Mouse (Mus musculus) neural tube, embryonic 12.5 days (tissue): ENCODE measurements around the gene Cyp2e1. TPM values are rescaled to one million over a fixed set of nuclear protein-coding genes. Genes with fewer than 3 reads are reported as not detected.

ENCODE experiments used
- ATAC-seq: fragments of 200-750 bp; cut with Nextera tagmentation; 2 replicates; pipeline ENCODE4 v1.8.0; 2017; ENCODE audit warnings: low read depth, mild to moderate bottlenecking, moderate TSS enrichment, moderate library complexity; ENCODE audit not compliant: low FRiP score
- H3K27ac ChIP-seq: fragments of 300-500 bp; sonication (generic); 2 replicates; pipeline ENCODE4 v1.5.1; 2016
- H3K27me3 ChIP-seq: fragments of 300-500 bp; sonication (generic); replicated peaks from 2 replicates; pipeline ENCODE4 v1.6.1; 2016; ENCODE audit warnings: mild to moderate bottlenecking
- H3K36me3 ChIP-seq: fragments of 300-500 bp; sonication (generic); 2 replicates; pipeline ENCODE4 v1.6.1; 2016; ENCODE audit warnings: mild to moderate bottlenecking
- H3K4me1 ChIP-seq: fragments of 300-500 bp; sonication (generic); 2 replicates; pipeline ENCODE4 v1.6.1; 2016
- H3K4me2 ChIP-seq: fragments of 300-500 bp; sonication (generic); replicated peaks from 2 replicates; pipeline ENCODE4 v1.6.1; 2016; ENCODE audit warnings: mild to moderate bottlenecking
- H3K4me3 ChIP-seq: fragments of 300-500 bp; sonication (generic); 2 replicates; pipeline ENCODE4 v1.5.1; 2016
- H3K9ac ChIP-seq: fragments of 300-500 bp; sonication (generic); 2 replicates; pipeline ENCODE4 v1.6.1; 2016; ENCODE audit warnings: mild to moderate bottlenecking
- H3K9me3 ChIP-seq: fragments of 300-500 bp; sonication (generic); 2 replicates; pipeline ENCODE4 v1.6.1; 2016; ENCODE audit warnings: mild to moderate bottlenecking
- WGBS: fragments of 180-500 bp; shearing (Covaris S2); methylation state at CpG from one replicate; pipeline ENCODE4 v1.1.7; 2016; 5-methylcytosine and 5-hydroxymethylcytosine counted together
- polyA plus RNA-seq: library from polyadenylated mRNA; unstranded; fragments of >200 nt; fragmentation: Nextera tagmentation; extraction: Ambion mirVana; gene quantifications from 2 replicates; pipeline ENCODE4 v1.2.1, GENCODE M21; 2016

Gene Cyp2e1
- polyA plus RNA-seq, 1 experiment from 2014 or later, result not detected

- WGBS, result 83% methylated on average over 12 of the region's 12 CpGs
- no peaks in the 10 kb centered on the region for H3K4me1 ChIP-seq
Observed at GRCm38 (mm10) chr7:140765888-140766739, 2.6 kb downstream of the Cyp2e1 start.

DNA sequence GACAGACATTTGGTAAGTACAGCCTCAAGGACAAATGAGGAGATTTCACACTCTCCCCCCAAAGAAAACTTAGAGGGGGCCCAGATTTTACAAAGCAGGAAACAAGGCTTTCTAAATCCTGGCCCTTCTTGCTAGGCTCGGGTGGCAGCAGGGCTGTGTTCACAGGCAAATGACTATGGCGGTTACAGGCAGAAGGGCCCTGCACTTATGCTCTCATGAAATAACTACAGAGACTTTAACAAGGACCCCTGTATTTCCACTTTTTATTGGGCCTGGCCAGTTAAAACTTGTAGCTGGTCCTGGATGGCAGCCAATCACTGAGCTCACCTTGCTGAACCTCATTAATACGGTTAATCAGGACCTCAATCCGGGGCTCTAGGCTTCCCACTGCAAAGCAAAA is 17.0 kb downstream of the Cyp2e1 start:
- no peaks in the 10 kb centered on the region for H3K9me3 ChIP-seq
- 85% methylated on average over 4 of the region's 4 CpGs for WGBS
- H3K36me3 ChIP-seq, result no peaks in the 10 kb centered on the region
- H3K4me2 ChIP-seq, result no peak overlapping the region
- ATAC-seq, result no peak
- H3K4me1 ChIP-seq, result no peaks in the 10 kb centered on the region
- H3K4me3 ChIP-seq, result no peak overlapping the region
- H3K9ac ChIP-seq, result no peak overlapping the region
- no peaks in the 10 kb centered on the region for H3K27me3 ChIP-seq
- H3K27ac ChIP-seq, result no peak overlapping the region

More at GRCm38 (mm10) chr7:140765888-140766739, 2.6 kb downstream of the Cyp2e1 start:
- Histone ChIP-seq H3K4me3 (no peak overlapping the region), H3K36me3 (no peaks in the 10 kb centered on the region), H3K27ac (no peak overlapping the region), H3K9me3 (no peaks in the 10 kb centered on the region), H3K27me3 (no peaks in the 10 kb centered on the region), H3K9ac (no peak overlapping the region), H3K4me2 (no peak overlapping the region)
- ATAC-seq, result no peak

DNA sequence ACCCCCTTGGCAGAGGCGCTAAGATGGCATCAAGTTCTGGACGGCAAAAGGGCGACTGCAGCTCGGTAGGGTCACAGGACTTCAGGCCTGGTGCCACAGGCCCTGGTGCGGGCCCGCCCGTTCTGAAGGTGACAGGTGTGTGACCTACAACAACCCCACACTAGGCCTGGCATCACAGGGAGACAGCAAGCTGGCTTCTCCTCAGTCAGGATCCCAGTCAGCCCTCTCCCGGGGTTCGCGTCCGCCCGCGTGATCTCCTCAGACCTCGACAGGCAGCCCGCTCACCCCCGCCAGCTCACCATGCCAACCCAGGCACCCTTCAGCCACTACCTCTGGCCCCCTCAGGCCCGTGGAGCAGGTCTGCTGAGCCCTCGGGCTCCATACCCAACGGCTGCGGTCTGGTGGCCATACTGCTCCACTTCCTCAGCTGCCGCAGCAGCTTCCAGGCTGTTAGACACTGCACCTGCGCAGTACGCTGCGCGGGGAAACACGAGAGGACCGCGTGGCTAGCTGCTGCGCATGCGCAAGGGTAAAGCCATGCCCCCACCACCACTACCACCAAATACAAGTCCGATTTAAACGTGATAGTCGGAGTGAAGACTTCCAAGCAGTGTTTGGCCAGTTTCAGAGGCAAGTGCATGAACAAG is 24.0 kb downstream of the Cyp2e1 start, which contains the start of gene Syce1:
Gene Syce1 (minus strand): TSS at position 447 of the 647 bp plus-strand sequence.
- Histone ChIP-seq H3K36me3 (no peaks in the 10 kb centered on the region), H3K4me3 (no peak within 1 kb of the TSS), H3K4me1 (no peaks in the 10 kb centered on the region), H3K9ac (no peak within 1 kb of the TSS), H3K27me3 (no peaks in the 10 kb centered on the region), H3K4me2 (no peak within 1 kb of the TSS), H3K27ac (no peak within 1 kb of the TSS), H3K9me3 (no peaks in the 10 kb centered on the region)
- ATAC-seq, result no peak
- WGBS, result 86% methylated on average over 33 of the region's 33 CpGs

DNA sequence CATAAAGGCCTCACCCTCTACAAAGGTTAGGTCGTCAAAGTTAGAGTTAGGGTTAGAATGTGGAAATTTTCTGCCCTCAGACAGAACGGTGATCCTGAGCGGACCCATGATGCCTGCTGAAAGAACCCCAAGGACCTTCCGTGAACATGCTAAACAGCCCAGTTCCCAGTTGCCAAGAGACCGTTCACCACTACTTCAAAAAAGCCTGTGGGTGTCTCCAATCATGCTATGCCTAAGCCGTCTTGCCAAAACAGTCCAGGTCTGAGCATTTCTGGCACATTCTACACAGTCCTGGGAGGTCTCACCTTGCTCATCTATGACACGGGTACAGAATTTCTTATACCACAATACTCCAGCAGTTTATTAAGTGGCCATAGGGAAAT is 24.5 kb downstream of the Cyp2e1 start:
- no peak overlapping the region for H3K9ac ChIP-seq
- no peaks in the 10 kb centered on the region for H3K36me3 ChIP-seq
- WGBS, result 89% methylated on average over 7 of the region's 7 CpGs
- H3K4me1 ChIP-seq, result no peaks in the 10 kb centered on the region
- H3K4me3 ChIP-seq, result no peak overlapping the region
- no peak overlapping the region for H3K27ac ChIP-seq
- H3K9me3 ChIP-seq, result no peaks in the 10 kb centered on the region
- H3K27me3 ChIP-seq, result no peaks in the 10 kb centered on the region
- ATAC-seq, result no peak
- no peak overlapping the region for H3K4me2 ChIP-seq

- H3K9me3 ChIP-seq, result no peaks in the 10 kb centered on the region
- ATAC-seq, result no peak
- H3K4me1 ChIP-seq, result no peaks in the 10 kb centered on the region
- H3K4me2 ChIP-seq, result no peak overlapping the region
- WGBS, result 79% methylated on average over 4 of the region's 4 CpGs
- no peak overlapping the region for H3K27ac ChIP-seq
- H3K9ac ChIP-seq, result no peak overlapping the region
- H3K36me3 ChIP-seq, result no peaks in the 10 kb centered on the region
- H3K4me3 ChIP-seq, result no peak overlapping the region
- H3K27me3 ChIP-seq, result no peaks in the 10 kb centered on the region
Observed at GRCm38 (mm10) chr7:140793541-140793940, 30.0 kb downstream of the Cyp2e1 start.

DNA sequence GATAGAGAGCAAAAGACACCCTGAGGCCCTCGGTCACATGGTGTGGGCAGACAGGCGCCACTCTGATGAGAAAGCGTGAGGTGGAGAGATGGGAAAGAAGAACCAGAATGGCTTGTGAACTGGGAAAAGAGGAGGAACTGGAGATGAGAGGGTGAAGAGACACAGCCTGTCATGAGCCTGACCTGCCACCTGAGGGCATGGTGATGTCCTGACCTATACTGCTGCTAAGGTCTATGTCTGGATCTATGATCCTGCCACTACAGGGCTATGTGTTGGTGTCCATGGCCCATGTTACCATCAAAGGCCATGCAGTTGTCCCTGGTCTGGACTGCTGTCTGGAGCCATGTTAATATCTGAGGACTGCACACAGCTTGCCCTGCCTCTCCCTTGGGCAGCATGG is 34.1 kb downstream of the Cyp2e1 start:
- no peak overlapping the region for H3K27ac ChIP-seq
- H3K9me3 ChIP-seq, result no peaks in the 10 kb centered on the region
- WGBS, result 88% methylated on average over 3 of the region's 3 CpGs
- no peak overlapping the region for H3K4me2 ChIP-seq
- no peak for ATAC-seq
- no peaks in the 10 kb centered on the region for H3K4me1 ChIP-seq
- no peak overlapping the region for H3K9ac ChIP-seq
- no peaks in the 10 kb centered on the region for H3K27me3 ChIP-seq
- H3K36me3 ChIP-seq, result no peaks in the 10 kb centered on the region
- no peak overlapping the region for H3K4me3 ChIP-seq

DNA sequence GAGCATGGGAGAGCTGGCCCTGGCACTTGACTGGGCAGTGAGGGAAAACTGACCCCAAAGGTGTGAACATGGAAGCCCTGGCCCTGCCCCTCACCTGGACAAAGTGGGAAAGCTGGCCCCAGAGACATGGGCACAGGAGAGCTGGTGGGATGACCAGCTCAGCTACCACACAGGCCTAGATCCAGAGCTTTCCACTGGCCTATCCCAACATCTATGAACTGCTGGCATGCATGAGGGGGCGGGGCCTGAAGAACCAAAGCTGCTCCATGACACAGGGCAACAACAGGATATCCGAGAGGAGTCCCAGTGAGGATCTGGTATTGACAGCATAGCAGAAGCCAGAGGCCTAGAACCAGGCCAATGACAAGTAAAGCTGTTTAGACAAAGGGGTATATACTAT is 34.7 kb downstream of the Cyp2e1 start:
- Histone ChIP-seq H3K27me3 (no peaks in the 10 kb centered on the region), H3K9me3 (no peaks in the 10 kb centered on the region), H3K9ac (no peak overlapping the region), H3K4me1 (no peaks in the 10 kb centered on the region), H3K27ac (no peak overlapping the region), H3K4me2 (no peak overlapping the region), H3K4me3 (no peak overlapping the region), H3K36me3 (no peaks in the 10 kb centered on the region)
- WGBS, result 73% methylated on average over 2 of the region's 2 CpGs
- no peak for ATAC-seq

DNA sequence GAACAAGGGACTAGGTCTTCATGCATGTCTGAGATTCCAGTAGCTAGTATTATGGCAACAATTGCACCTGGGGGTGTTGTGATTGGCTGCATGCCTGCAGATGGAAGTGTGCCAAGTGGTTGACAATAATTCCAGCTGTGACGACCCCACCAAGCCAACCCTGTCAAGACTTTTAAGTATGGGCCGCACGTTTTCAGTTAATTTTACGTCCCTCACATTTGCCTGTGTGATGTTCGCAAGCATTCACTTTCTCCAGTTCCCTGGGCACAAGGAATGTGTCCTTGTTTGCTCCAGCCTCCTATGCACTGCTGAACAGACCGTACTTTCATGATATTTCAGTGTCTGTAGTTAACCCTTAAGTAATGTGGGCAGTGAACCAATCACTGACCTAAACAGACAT is 39.1 kb downstream of the Cyp2e1 start:
- no peak overlapping the region for H3K27ac ChIP-seq
- ATAC-seq, result no peak
- no peaks in the 10 kb centered on the region for H3K27me3 ChIP-seq
- no peaks in the 10 kb centered on the region for H3K36me3 ChIP-seq
- H3K4me3 ChIP-seq, result no peak overlapping the region
- H3K9ac ChIP-seq, result no peak overlapping the region
- no peaks in the 10 kb centered on the region for H3K4me1 ChIP-seq
- no peak overlapping the region for H3K4me2 ChIP-seq
- WGBS, result 73% methylated on average over 6 of the region's 6 CpGs
- H3K9me3 ChIP-seq, result no peaks in the 10 kb centered on the region

DNA sequence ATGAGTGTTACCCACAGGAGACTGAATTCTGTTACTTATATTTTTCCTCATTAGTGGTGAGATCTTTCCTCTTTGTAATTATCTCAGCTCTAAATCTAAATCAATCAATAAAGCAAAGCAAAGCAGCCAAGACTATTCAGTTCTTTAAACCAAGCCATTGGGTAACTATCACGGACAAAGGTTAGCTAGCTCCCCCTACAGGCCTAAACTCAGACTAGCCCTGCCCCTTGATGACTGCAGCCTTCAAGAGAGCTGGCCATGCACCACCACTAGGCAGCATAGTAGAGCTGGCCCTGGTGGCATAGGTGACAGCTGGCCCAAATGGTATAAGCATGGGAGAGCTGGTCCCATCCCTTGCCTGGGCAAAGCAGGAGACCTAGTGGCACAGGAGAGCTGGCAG is 42.2 kb downstream of the Cyp2e1 start:
- no peaks in the 10 kb centered on the region for H3K4me1 ChIP-seq
- H3K9ac ChIP-seq, result no peak overlapping the region
- H3K4me3 ChIP-seq, result no peak overlapping the region
- ATAC-seq, result no peak
- WGBS, result 8% methylated on average over 1 of the region's 1 CpGs
- no peak overlapping the region for H3K27ac ChIP-seq
- no peak overlapping the region for H3K4me2 ChIP-seq
- peaks cover 5% of the 10 kb centered on the region; the same call in 1 of the 2 replicates for H3K36me3 ChIP-seq
- no peaks in the 10 kb centered on the region for H3K9me3 ChIP-seq
- no peaks in the 10 kb centered on the region for H3K27me3 ChIP-seq

- Histone ChIP-seq H3K9me3 (no peaks in the 10 kb centered on the region), H3K4me2 (no peak overlapping the region), H3K9ac (no peak overlapping the region), H3K27me3 (no peaks in the 10 kb centered on the region), H3K27ac (no peak overlapping the region), H3K4me3 (no peak overlapping the region), H3K36me3 (peaks cover 26% of the 10 kb centered on the region; the same call in 1 of the 2 replicates), H3K4me1 (no peaks in the 10 kb centered on the region)
- no peak for ATAC-seq
- WGBS, result 90% methylated on average over 6 of the region's 6 CpGs
Observed at GRCm38 (mm10) chr7:140810496-140810895, 47.0 kb downstream of the Cyp2e1 start.

DNA sequence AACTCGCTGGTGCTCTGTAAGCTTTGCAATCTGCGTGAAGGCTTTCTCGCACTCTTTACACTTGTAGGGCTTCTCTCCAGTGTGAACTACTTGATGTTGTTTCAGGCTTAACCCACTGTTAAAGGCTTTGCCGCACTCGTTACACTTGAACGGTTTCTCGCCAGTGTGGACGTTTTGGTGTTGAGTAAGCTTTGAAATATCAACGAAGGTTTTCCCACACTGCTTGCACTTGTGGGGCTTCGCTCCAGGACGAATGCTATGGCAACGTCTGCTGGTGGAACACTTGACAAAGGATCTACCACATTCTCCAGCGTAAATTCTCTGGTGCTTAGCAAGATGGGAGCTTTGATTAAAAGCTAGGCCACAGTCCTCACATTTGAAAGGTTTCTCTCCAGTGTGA is 48.2 kb downstream of the Cyp2e1 start:
- Histone ChIP-seq H3K4me3 (no peak overlapping the region), H3K36me3 (peaks cover 26% of the 10 kb centered on the region; the same call in 1 of the 2 replicates), H3K27ac (no peak overlapping the region), H3K4me2 (no peak overlapping the region), H3K4me1 (no peaks in the 10 kb centered on the region), H3K9ac (no peak overlapping the region), H3K27me3 (no peaks in the 10 kb centered on the region), H3K9me3 (no peaks in the 10 kb centered on the region)
- no peak for ATAC-seq
- 87% methylated on average over 13 of the region's 13 CpGs for WGBS

GRCm38 (mm10) chr7:140812850-140813249 is 49.3 kb downstream of the Cyp2e1 start:
- WGBS, result 96% methylated on average over 12 of the region's 12 CpGs
- no peaks in the 10 kb centered on the region for H3K9me3 ChIP-seq
- no peaks in the 10 kb centered on the region for H3K4me1 ChIP-seq
- no peak overlapping the region for H3K27ac ChIP-seq
- no peak overlapping the region for H3K9ac ChIP-seq
- H3K4me2 ChIP-seq, result no peak overlapping the region
- ATAC-seq, result no peak
- peaks cover 26% of the 10 kb centered on the region; the same call in 1 of the 2 replicates for H3K36me3 ChIP-seq
- no peak overlapping the region for H3K4me3 ChIP-seq
- H3K27me3 ChIP-seq, result no peaks in the 10 kb centered on the region
